Mouse (Mus musculus) myocyte (in vitro differentiated cells): ENCODE results near the gene Tlr2. TPM values are rescaled to one million over a fixed set of nuclear protein-coding genes. Genes with fewer than 3 reads are reported as not detected.

Experiments used
- H3K27me3 ChIP-seq: one replicate; pipeline ENCODE4 v1.6.1; 2011; ENCODE audit not compliant: control insufficient read depth, insufficient read depth, insufficient read length
- H3K36me3 ChIP-seq: one replicate; pipeline ENCODE4 v1.6.1; 2011; ENCODE audit not compliant: control insufficient read depth, insufficient read depth
- H3K4me2 ChIP-seq: one replicate; pipeline ENCODE4 v1.6.1; 2011; ENCODE audit warnings: low read depth, control low read depth
- H3K4me3 ChIP-seq: one replicate; pipeline ENCODE4 v1.5.1; 2011; ENCODE audit warnings: mild to moderate bottlenecking, control low read depth, moderate library complexity
- H3K79me2 ChIP-seq: one replicate; pipeline ENCODE4 v1.6.1; 2011; ENCODE audit not compliant: control insufficient read depth, insufficient read depth
- H3ac ChIP-seq: one replicate; pipeline ENCODE4 v1.6.1; 2011; ENCODE audit not compliant: control insufficient read depth, insufficient read length
- CEBPB ChIP-seq: IDR thresholded peaks from 2 replicates; pipeline ENCODE4 v1.6.1; 2011; ENCODE audit warnings: mild to moderate bottlenecking, moderate library complexity; ENCODE audit not compliant: poor library complexity, insufficient read depth, severe bottlenecking
- E2F4 ChIP-seq: IDR thresholded peaks from one replicate; pipeline ENCODE4 v1.6.1; 2011; ENCODE audit warnings: mild to moderate bottlenecking, control low read depth, moderate library complexity; ENCODE audit not compliant: insufficient read depth
- MAX ChIP-seq: IDR thresholded peaks from one replicate; pipeline ENCODE4 v1.6.1; 2011; ENCODE audit warnings: low read depth, mild to moderate bottlenecking, control low read depth
- MYOD1 ChIP-seq, 3 experiments: IDR thresholded peaks; one replicate each; pipeline ENCODE4 v1.6.1; 2011; ENCODE audit warnings: control low read depth in 2 of 3, low read depth in 2 of 3, mild to moderate bottlenecking in 2 of 3, moderate library complexity in 1 of 3; ENCODE audit not compliant: insufficient read length in 2 of 3, control insufficient read depth in 1 of 3
- MYOG ChIP-seq, 3 experiments: IDR thresholded peaks; one replicate each; pipeline ENCODE4 v1.6.1; 2011; ENCODE audit warnings: control low read depth in 2 of 3, low read depth in 2 of 3, mild to moderate bottlenecking in 2 of 3; ENCODE audit not compliant: insufficient read length in 2 of 3, control insufficient read depth in 1 of 3, insufficient read depth in 1 of 3
- POLR2A ChIP-seq: IDR thresholded peaks from one replicate; pipeline ENCODE4 v1.6.1; 2011; ENCODE audit warnings: low read depth, mild to moderate bottlenecking, control low read depth, moderate library complexity; ENCODE audit not compliant: insufficient read length
- POLR2AphosphoS2 ChIP-seq: IDR thresholded peaks from one replicate; pipeline ENCODE4 v1.6.1; 2011; ENCODE audit warnings: low read depth, control low read depth; ENCODE audit not compliant: insufficient read length
- REST ChIP-seq: IDR thresholded peaks from one replicate; pipeline ENCODE4 v1.6.1; 2011; ENCODE audit warnings: mild to moderate bottlenecking, control low read depth, moderate library complexity; ENCODE audit not compliant: insufficient read depth, insufficient read length
- SRF ChIP-seq: IDR thresholded peaks from one replicate; pipeline ENCODE4 v1.6.1; 2011; ENCODE audit warnings: low read depth; ENCODE audit not compliant: control insufficient read depth, insufficient read length
- TCF12 ChIP-seq: IDR thresholded peaks from one replicate; pipeline ENCODE4 v1.6.1; 2011; ENCODE audit warnings: mild to moderate bottlenecking, control low read depth; ENCODE audit not compliant: poor library complexity, insufficient read depth, severe bottlenecking
- TCF3 ChIP-seq: IDR thresholded peaks from one replicate; pipeline ENCODE4 v1.6.1; 2011; ENCODE audit warnings: low read depth, control low read depth; ENCODE audit not compliant: insufficient read length
- USF1 ChIP-seq: IDR thresholded peaks from one replicate; pipeline ENCODE4 v1.6.1; 2011; ENCODE audit warnings: low read depth, mild to moderate bottlenecking, control low read depth, moderate library complexity
- polyA plus RNA-seq: library from polyadenylated mRNA; unstranded; fragments of >200 nt; fragmentation: generic; extraction: Trizol; gene quantifications from one replicate; pipeline ENCODE4 v1.2.1, GENCODE M21; 2012; ENCODE audit warnings: missing spikeins

Gene Tlr2
- polyA plus RNA-seq, 1 experiment: 4.5 TPM

GRCm38 (mm10) chr3:83811987-83812386 is 29.6 kb downstream of the Tlr2 start:
- Histone ChIP-seq H3K36me3 (no peaks in the 10 kb centered on the region), H3ac (no peak overlapping the region), H3K27me3 (no peaks in the 10 kb centered on the region), H3K4me3 (no peak overlapping the region), H3K4me2 (peak overlapping the region; percentile 30), H3K79me2 (no peaks in the 10 kb centered on the region)
- no peak for TF ChIP-seq MAX
- no peak for TF ChIP-seq REST
- TF ChIP-seq MYOG (IDR thresholded peaks at IDR 0.05; ENCODE audit: control insufficient read depth in 1 of 3, insufficient read depth in 1 of 3, insufficient read length in 2 of 3, low read depth in 2 of 3): no peak
- TF ChIP-seq TCF12: no peak
- no peak for TF ChIP-seq TCF3
- TF ChIP-seq MYOD1 (IDR thresholded peaks at IDR 0.05; ENCODE audit: control insufficient read depth in 1 of 3, insufficient read length in 2 of 3, low read depth in 2 of 3): no peak
- TF ChIP-seq POLR2A: no peak
- TF ChIP-seq USF1: no peak
- TF ChIP-seq CEBPB: no peak
- no peak for TF ChIP-seq E2F4
- TF ChIP-seq SRF: no peak

DNA sequence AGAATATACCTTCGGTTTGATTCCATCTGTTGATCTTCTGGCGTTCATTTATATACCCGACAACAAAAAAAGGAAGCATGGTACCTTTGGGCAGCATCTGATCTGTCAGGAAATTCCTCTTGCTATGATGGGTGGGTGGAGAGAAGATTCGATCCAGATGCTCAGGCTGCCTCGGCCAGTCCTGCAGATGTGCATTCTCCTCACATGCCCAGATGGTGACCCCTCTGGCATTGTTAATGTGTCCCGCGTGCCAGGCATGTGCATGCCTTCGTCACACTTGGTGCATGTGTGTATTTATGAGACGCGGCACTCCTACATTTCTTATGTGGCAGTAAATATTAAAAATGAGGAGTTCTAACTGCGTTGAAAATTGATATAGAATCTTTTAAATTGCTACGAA is 33.1 kb downstream of the Tlr2 start:
- TF ChIP-seq MAX: no peak
- TF ChIP-seq MYOG (IDR thresholded peaks at IDR 0.05; ENCODE audit: control insufficient read depth in 1 of 3, insufficient read depth in 1 of 3, insufficient read length in 2 of 3, low read depth in 2 of 3): no peak
- TF ChIP-seq TCF3: no peak
- TF ChIP-seq POLR2AphosphoS2: no peak
- TF ChIP-seq TCF12: no peak
- TF ChIP-seq CEBPB: no peak
- no peak for TF ChIP-seq SRF
- TF ChIP-seq REST: no peak
- TF ChIP-seq E2F4: no peak
- no peak for TF ChIP-seq POLR2A
- TF ChIP-seq MYOD1 (IDR thresholded peaks at IDR 0.05; ENCODE audit: control insufficient read depth in 1 of 3, insufficient read length in 2 of 3, low read depth in 2 of 3): no peak
- TF ChIP-seq USF1: no peak
- H3K4me2 ChIP-seq: no peak overlapping the region

GRCm38 (mm10) chr3:83801649-83802155 is 39.9 kb downstream of the Tlr2 start:
- Histone ChIP-seq H3K79me2 (no peaks in the 10 kb centered on the region), H3K4me2 (no peak overlapping the region), H3K27me3 (no peaks in the 10 kb centered on the region), H3ac (no peak overlapping the region), H3K36me3 (no peaks in the 10 kb centered on the region), H3K4me3 (no peak overlapping the region)
- TF ChIP-seq SRF (no peak), E2F4 (no peak), POLR2A (no peak), REST (no peak), MYOD1 (IDR thresholded peaks at IDR 0.05; ENCODE audit: control insufficient read depth in 1 of 3, insufficient read length in 2 of 3, low read depth in 2 of 3) (no peak), MAX (no peak), TCF12 (no peak), TCF3 (no peak), USF1 (no peak), CEBPB (no peak), MYOG (IDR thresholded peaks at IDR 0.05; ENCODE audit: control insufficient read depth in 1 of 3, insufficient read depth in 1 of 3, insufficient read length in 2 of 3, low read depth in 2 of 3) (no peak), POLR2AphosphoS2 (no peak)

More for the DNA sequence above, 33.1 kb downstream of the Tlr2 start:
- no peaks in the 10 kb centered on the region for H3K36me3 ChIP-seq
- H3K79me2 ChIP-seq: no peaks in the 10 kb centered on the region
- no peaks in the 10 kb centered on the region for H3K27me3 ChIP-seq
- H3K4me3 ChIP-seq: no peak overlapping the region
- H3ac ChIP-seq: no peak overlapping the region

- no peak overlapping the region for H3K4me2 ChIP-seq
- no peak overlapping the region for H3ac ChIP-seq
- TF ChIP-seq E2F4 (no peak), MYOD1 (IDR thresholded peaks at IDR 0.05; ENCODE audit: control insufficient read depth in 1 of 3, insufficient read length in 2 of 3, low read depth in 2 of 3) (no peak), MYOG (IDR thresholded peaks at IDR 0.05; ENCODE audit: control insufficient read depth in 1 of 3, insufficient read depth in 1 of 3, insufficient read length in 2 of 3, low read depth in 2 of 3) (no peak), POLR2AphosphoS2 (no peak), MAX (no peak), CEBPB (no peak), TCF3 (no peak), POLR2A (no peak), REST (no peak), TCF12 (no peak), USF1 (no peak), SRF (no peak)
- H3K36me3 ChIP-seq: no peaks in the 10 kb centered on the region
- no peaks in the 10 kb centered on the region for H3K79me2 ChIP-seq
- H3K27me3 ChIP-seq: no peaks in the 10 kb centered on the region
- H3K4me3 ChIP-seq: no peak overlapping the region
Measured at GRCm38 (mm10) chr3:83799486-83799885, 42.1 kb downstream of the Tlr2 start.

GRCm38 (mm10) chr3:83797828-83798227 is 43.7 kb downstream of the Tlr2 start:
- Histone ChIP-seq H3K36me3 (no peaks in the 10 kb centered on the region), H3ac (no peak overlapping the region), H3K79me2 (no peaks in the 10 kb centered on the region), H3K4me2 (peak overlapping the region; percentile 78), H3K27me3 (no peaks in the 10 kb centered on the region), H3K4me3 (no peak overlapping the region)
- TF ChIP-seq CEBPB (no peak), E2F4 (no peak), MYOG (IDR thresholded peaks at IDR 0.05; ENCODE audit: control insufficient read depth in 1 of 3, insufficient read depth in 1 of 3, insufficient read length in 2 of 3, low read depth in 2 of 3) (no peak), POLR2AphosphoS2 (no peak), USF1 (no peak), MAX (no peak), SRF (no peak), TCF3 (no peak), MYOD1 (IDR thresholded peaks at IDR 0.05; ENCODE audit: control insufficient read depth in 1 of 3, insufficient read length in 2 of 3, low read depth in 2 of 3) (no peak), REST (no peak), TCF12 (no peak), POLR2A (no peak)
